21 mouse cellular contexts compared by ENCODE assay signal in the genomic region with DNA sequence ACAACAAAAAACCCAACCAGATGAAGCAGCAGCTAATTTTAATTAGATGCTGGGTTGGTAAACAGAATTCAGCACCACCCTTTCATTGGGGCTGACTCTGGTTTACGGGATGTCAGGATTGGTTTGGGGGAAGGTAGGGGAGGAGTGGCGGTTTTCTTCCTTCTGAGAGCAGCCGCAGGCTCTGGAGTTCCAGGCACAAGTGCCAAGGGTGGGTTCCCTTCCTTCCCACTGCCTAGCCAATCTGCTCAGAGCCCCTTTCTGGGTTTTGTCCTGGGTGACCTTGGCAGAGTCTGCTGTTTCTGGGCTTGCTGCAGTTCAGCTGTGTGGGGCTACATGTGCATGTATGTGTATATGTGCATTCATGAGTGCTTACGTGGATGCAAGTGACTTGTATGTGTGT.
A peak's percentile ranks its signal among the peaks of the same experiment; 100 is the strongest.
DNase-seq lines count a peak whose midpoint lies in the region; ATAC-seq lines count a peak whose summit lies in the region.
"Had no signal": no experiment of that assay in that cellular context is flagged by ENCODE, and none has a peak within 500 bp of the region (broad histone marks: within the 10 kb centered on the region; RNA-seq: fewer than 3 reads in every experiment).

No protein-coding gene starts in this region.

- H3K4me2 ChIP-seq in forebrain, embryonic 13.5 days, result no peak overlapping the region
- no peak overlapping the region for H3K4me2 ChIP-seq in forebrain, embryonic 14.5 days (ENCODE audit: low read length)
- H3K4me2 ChIP-seq in hindbrain, embryonic 13.5 days, result no peak overlapping the region
- H3K4me2 ChIP-seq in hindbrain, embryonic 14.5 days (replicated peaks), result no peak overlapping the region
- no peak overlapping the region for H3K4me2 ChIP-seq in neural tube, embryonic 14.5 days (ENCODE audit: low read depth, low read length)
- no peak overlapping the region for H3K4me2 ChIP-seq in neural tube, embryonic 15.5 days
- H3K4me2 ChIP-seq: heart, embryonic 15.5 days; liver, embryonic 12.5 days; midbrain, embryonic 11.5 days; neural tube, embryonic 12.5 days had no signal

- 0 out of 2 replicates have a peak, but pooled peaks have one; percentile 16 for ATAC-seq in forebrain, embryonic 13.5 days
- no peak for ATAC-seq in forebrain, embryonic 14.5 days
- ATAC-seq in hindbrain, embryonic 13.5 days (ENCODE audit: low FRiP score), result no peak
- no peak for ATAC-seq in hindbrain, embryonic 14.5 days (ENCODE audit: low FRiP score)
- ATAC-seq in neural tube, embryonic 14.5 days (ENCODE audit: low read depth), result no peak
- ATAC-seq in neural tube, embryonic 15.5 days (ENCODE audit: low FRiP score), result no peak
- ATAC-seq: intestine, embryonic 16.5 days; liver, embryonic 12.5 days; liver, postnatal 0 days; midbrain, embryonic 16.5 days had no signal

- no peaks in the 10 kb centered on the region for H3K9me3 ChIP-seq in forebrain, embryonic 13.5 days (replicated peaks)
- no peaks in the 10 kb centered on the region for H3K9me3 ChIP-seq in forebrain, embryonic 14.5 days (replicated peaks; ENCODE audit: control insufficient read depth, low read length)
- H3K9me3 ChIP-seq in hindbrain, embryonic 13.5 days, result no peaks in the 10 kb centered on the region
- H3K9me3 ChIP-seq in hindbrain, embryonic 14.5 days (ENCODE audit: control insufficient read depth, low read length), result no peaks in the 10 kb centered on the region
- H3K9me3 ChIP-seq in neural tube, embryonic 14.5 days (ENCODE audit: control insufficient read depth, low read length), result no peaks in the 10 kb centered on the region
- no peaks in the 10 kb centered on the region for H3K9me3 ChIP-seq in neural tube, embryonic 15.5 days (replicated peaks)
- H3K9me3 ChIP-seq: heart, embryonic 15.5 days; liver, embryonic 12.5 days; neural tube, embryonic 12.5 days had no signal

- intact Hi-C loops in gastrocnemius, postnatal 36 days (cut with DNase I), result loop anchor here (5.0 kb wide), 2 partner anchors 74 to 1519 kb away; no protein-coding TSS in a partner anchor

- H3K27ac ChIP-seq in forebrain, embryonic 13.5 days, result peak overlapping the region; percentile 44; the same call in 1 of the 2 replicates
- no peak overlapping the region for H3K27ac ChIP-seq in forebrain, embryonic 14.5 days (ENCODE audit: low read depth, low read length)
- H3K27ac ChIP-seq in hindbrain, embryonic 13.5 days, result no peak overlapping the region; the same call in 1 of the 2 replicates
- no peak overlapping the region for H3K27ac ChIP-seq in hindbrain, embryonic 14.5 days
- no peak overlapping the region for H3K27ac ChIP-seq in neural tube, embryonic 14.5 days (ENCODE audit: low read depth, low read length)
- H3K27ac ChIP-seq in neural tube, embryonic 15.5 days (replicated peaks), result no peak overlapping the region
- H3K27ac ChIP-seq: heart, embryonic 15.5 days; kidney, postnatal 0 days; liver, embryonic 12.5 days; neural tube, embryonic 12.5 days had no signal

- DNase-seq in forebrain, embryonic 14.5 days (ENCODE audit: low spot score), result no peak
- no peak for DNase-seq in hindbrain, embryonic 14.5 days (ENCODE audit: low spot score)
- DNase-seq in gastrocnemius, postnatal 36 days, result no peak
- DNase-seq: adrenal gland, postnatal 25 days; cerebellum, adult 18-20 months; kidney, adult 8-10 months; liver, postnatal 0 days; lung, postnatal 36 days; thymus, adult 2 months; thymus, postnatal 36 days had no signal

- H3K4me1 ChIP-seq in forebrain, embryonic 13.5 days, result peaks cover 35% of the 10 kb centered on the region
- H3K4me1 ChIP-seq in forebrain, embryonic 14.5 days (ENCODE audit: control insufficient read depth, insufficient read depth, low read length), result peaks cover 15% of the 10 kb centered on the region
- peaks cover 30% of the 10 kb centered on the region for H3K4me1 ChIP-seq in hindbrain, embryonic 13.5 days (replicated peaks)
- peaks cover 7% of the 10 kb centered on the region; the same call in 1 of the 2 replicates for H3K4me1 ChIP-seq in hindbrain, embryonic 14.5 days (replicated peaks; ENCODE audit: control insufficient read depth, insufficient read depth, low read length)
- peaks cover 7% of the 10 kb centered on the region; the same call in 1 of the 2 replicates for H3K4me1 ChIP-seq in neural tube, embryonic 14.5 days (ENCODE audit: control insufficient read depth, insufficient read depth, low read length)
- peaks cover 15% of the 10 kb centered on the region for H3K4me1 ChIP-seq in neural tube, embryonic 15.5 days
- H3K4me1 ChIP-seq: liver, embryonic 12.5 days had no signal

- peaks cover 7% of the 10 kb centered on the region for H3K27me3 ChIP-seq in forebrain, embryonic 13.5 days
- H3K27me3 ChIP-seq in forebrain, embryonic 14.5 days (replicated peaks; ENCODE audit: control insufficient read depth, insufficient read depth, low read length), result no peaks in the 10 kb centered on the region
- H3K27me3 ChIP-seq in hindbrain, embryonic 13.5 days, result 0 out of 2 replicates have a peak, but pooled peaks cover 4% of the 10 kb centered on the region
- no peaks in the 10 kb centered on the region for H3K27me3 ChIP-seq in hindbrain, embryonic 14.5 days (ENCODE audit: control insufficient read depth, insufficient read depth, low read length)
- no peaks in the 10 kb centered on the region for H3K27me3 ChIP-seq in neural tube, embryonic 14.5 days (ENCODE audit: control insufficient read depth, insufficient read depth, low read length)
- H3K27me3 ChIP-seq in neural tube, embryonic 15.5 days (replicated peaks), result peaks cover 3% of the 10 kb centered on the region; the same call in 1 of the 2 replicates
- H3K27me3 ChIP-seq: neural tube, embryonic 12.5 days had no signal

- no peak overlapping the region for H3K9ac ChIP-seq in forebrain, embryonic 13.5 days
- no peak overlapping the region for H3K9ac ChIP-seq in forebrain, embryonic 14.5 days (ENCODE audit: low read length)
- 0 out of 2 replicates have a peak overlapping the region, but pooled peaks have one; percentile 1 for H3K9ac ChIP-seq in hindbrain, embryonic 13.5 days
- H3K9ac ChIP-seq in hindbrain, embryonic 14.5 days, result no peak overlapping the region
- 0 out of 2 replicates have a peak overlapping the region, but pooled peaks have one; percentile 2 for H3K9ac ChIP-seq in neural tube, embryonic 14.5 days (replicated peaks; ENCODE audit: low read depth, low read length)
- no peak overlapping the region for H3K9ac ChIP-seq in neural tube, embryonic 15.5 days (replicated peaks)
- H3K9ac ChIP-seq: heart, embryonic 15.5 days; liver, embryonic 12.5 days; liver, postnatal 0 days; neural tube, embryonic 12.5 days had no signal

- no peak overlapping the region for H3K4me3 ChIP-seq in forebrain, embryonic 13.5 days
- no peak overlapping the region for H3K4me3 ChIP-seq in forebrain, embryonic 14.5 days (ENCODE audit: low read depth, low read length)
- H3K4me3 ChIP-seq in hindbrain, embryonic 13.5 days, result no peak overlapping the region
- no peak overlapping the region for H3K4me3 ChIP-seq in hindbrain, embryonic 14.5 days (replicated peaks; ENCODE audit: low read length)
- no peak overlapping the region for H3K4me3 ChIP-seq in neural tube, embryonic 14.5 days (ENCODE audit: low read depth, low read length)
- H3K4me3 ChIP-seq in neural tube, embryonic 15.5 days (replicated peaks), result no peak overlapping the region
- H3K4me3 ChIP-seq: heart, embryonic 15.5 days; liver, embryonic 12.5 days; neural tube, embryonic 12.5 days had no signal

- no peaks in the 10 kb centered on the region for H3K36me3 ChIP-seq in forebrain, embryonic 13.5 days (ENCODE audit: poor library complexity, severe bottlenecking)
- H3K36me3 ChIP-seq in forebrain, embryonic 14.5 days (ENCODE audit: control insufficient read depth, insufficient read depth, low read length), result no peaks in the 10 kb centered on the region
- H3K36me3 ChIP-seq in hindbrain, embryonic 13.5 days, result no peaks in the 10 kb centered on the region
- no peaks in the 10 kb centered on the region for H3K36me3 ChIP-seq in hindbrain, embryonic 14.5 days (replicated peaks; ENCODE audit: control insufficient read depth, insufficient read depth)
- no peaks in the 10 kb centered on the region for H3K36me3 ChIP-seq in neural tube, embryonic 14.5 days (ENCODE audit: control insufficient read depth, insufficient read depth, low read length)
- no peaks in the 10 kb centered on the region for H3K36me3 ChIP-seq in neural tube, embryonic 15.5 days
- H3K36me3 ChIP-seq: heart, embryonic 15.5 days; liver, embryonic 12.5 days; neural tube, embryonic 12.5 days had no signal

- WGBS in forebrain, embryonic 13.5 days, result 34% methylated on average over 4 of the region's 4 CpGs
- WGBS in forebrain, embryonic 14.5 days, result 40% methylated on average over 4 of the region's 4 CpGs
- WGBS in hindbrain, embryonic 13.5 days, result 54% methylated on average over 4 of the region's 4 CpGs
- 48% methylated on average over 4 of the region's 4 CpGs for WGBS in hindbrain, embryonic 14.5 days
- WGBS in neural tube, embryonic 14.5 days, result 52% methylated on average over 4 of the region's 4 CpGs
- WGBS in neural tube, embryonic 15.5 days, result 50% methylated on average over 4 of the region's 4 CpGs

Comparison
In these comparisons a context has a peak if more than half of its experiments do, and no peak if none do; other contexts are left out.
1. H3K9ac ChIP-seq: peak in hindbrain, embryonic 13.5 days (single experiment) and neural tube, embryonic 14.5 days (single experiment); none in forebrain, embryonic 13.5 days (single experiment), forebrain, embryonic 14.5 days (single experiment), hindbrain, embryonic 14.5 days (single experiment) and neural tube, embryonic 15.5 days (single experiment).